Mouse (Mus musculus) cerebellum, adult 2 months (tissue): ENCODE measurements around the gene Acadm.

Source experiments
- CTCF ChIP-seq: fragments of 200-500 bp; IDR thresholded peaks from 2 replicates; pipeline ENCODE4 v1.5.1; 2011; ENCODE audit warnings: low read depth, mild to moderate bottlenecking, control low read depth, low read length, moderate library complexity, borderline replicate concordance; ENCODE audit not compliant: insufficient read depth
- POLR2A ChIP-seq: fragments of 200-500 bp; IDR thresholded peaks from 2 replicates; pipeline ENCODE4 v1.6.1; 2011; ENCODE audit warnings: low read length, control low read depth, borderline replicate concordance; ENCODE audit not compliant: insufficient read depth

DNA sequence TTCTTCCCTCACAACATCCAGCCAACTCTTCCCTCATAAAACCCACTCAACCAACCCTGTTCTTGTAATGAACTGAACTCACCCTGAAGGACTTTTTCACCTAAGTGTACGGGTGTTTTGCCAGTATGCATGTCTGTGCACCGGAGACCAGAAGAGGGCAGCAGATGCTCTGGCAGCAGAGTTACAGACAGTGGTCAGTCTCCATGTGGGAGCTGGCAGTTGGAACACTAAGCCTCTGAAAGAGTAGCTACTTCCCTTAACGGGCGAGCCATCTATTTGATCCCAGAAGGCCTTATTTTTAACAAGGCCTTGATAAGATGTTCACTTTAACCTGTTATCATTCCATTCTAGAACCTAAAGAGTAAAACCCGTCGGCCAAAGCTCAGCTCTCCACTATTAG, 39.8 kb downstream of the Acadm start:
- TF ChIP-seq CTCF (peak; percentile 71), POLR2A (no peak)
